Mouse (Mus musculus) liver, embryonic 12.5 days (tissue): ENCODE measurements around the gene Endou. TPM values are rescaled to one million over a fixed set of nuclear protein-coding genes. Genes with fewer than 3 reads are reported as not detected.

ENCODE experiments used
- polyA plus RNA-seq: library from polyadenylated mRNA; unstranded; fragments of >200 nt; fragmentation: Nextera tagmentation; extraction: Ambion mirVana; gene quantifications from 2 replicates; pipeline ENCODE4 v1.2.1, GENCODE M21; 2016

The Endou gene
- polyA plus RNA-seq, 1 experiment from 2014 or later, result not detected

Other genes with a start within 250 kb of the Endou start
- 19.5 and 20.0 TPM in 2 replicates for gene Rpap3, start 25.5 kb downstream of the Endou start, polyA plus RNA-seq
- gene Rapgef3, start 36.6 kb upstream of the Endou start, polyA plus RNA-seq, result 3.5 and 3.9 TPM in 2 replicates
- gene Slc48a1, start 47.2 kb upstream of the Endou start, polyA plus RNA-seq, result 83.8 and 88.7 TPM in 2 replicates
- gene Hdac7, start 113.2 kb upstream of the Endou start, polyA plus RNA-seq, result 14.0 and 14.3 TPM in 2 replicates
- 0.46 and 0.66 TPM in 2 replicates for gene Vdr, start 179.3 kb upstream of the Endou start, polyA plus RNA-seq
- 15.6 and 18.1 TPM in 2 replicates for gene Tmem106c, start 232.9 kb upstream of the Endou start, polyA plus RNA-seq